Mouse (Mus musculus) ovary, adult 18-20 months (tissue): ENCODE data around the gene Naa16.

Experiments used
- DNase-seq: peaks from one replicate; pipeline ENCODE4 v3.0.0; 2022; ENCODE audit warnings: low spot score, mixed read lengths

Naa16 gene

DNA sequence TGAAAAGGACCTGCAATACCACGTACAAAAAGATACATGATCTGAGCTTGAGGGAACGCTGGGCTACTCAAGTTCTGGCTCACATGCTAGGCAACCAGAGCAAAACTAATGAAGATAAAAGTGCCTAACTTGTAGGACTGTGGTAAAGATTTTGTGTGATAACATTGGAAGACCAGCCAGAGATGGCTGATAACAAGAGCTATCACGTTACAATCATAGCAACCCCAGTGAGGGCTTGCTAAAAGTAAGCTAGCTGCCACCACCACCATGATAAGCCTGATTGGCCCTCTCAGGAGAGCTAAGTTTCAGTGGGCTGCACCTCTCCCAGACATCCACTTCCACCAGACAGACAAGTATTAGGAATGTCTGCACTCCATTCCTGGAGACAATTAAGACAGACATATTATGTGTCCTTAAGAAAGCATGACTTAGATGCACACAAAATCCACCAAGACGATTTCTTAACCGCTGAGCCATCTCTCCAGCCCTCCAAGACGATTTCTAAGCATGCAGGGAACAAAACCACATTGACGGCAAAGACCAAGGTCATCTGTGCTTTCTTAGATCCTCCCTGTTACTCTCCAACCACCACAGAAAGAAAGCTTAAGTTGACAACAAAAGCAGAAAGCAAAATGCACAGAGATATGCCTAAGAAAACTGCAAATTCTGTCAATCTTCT lies 92.1 kb downstream of the Naa16 start:
- DNase-seq: no peak

DNA sequence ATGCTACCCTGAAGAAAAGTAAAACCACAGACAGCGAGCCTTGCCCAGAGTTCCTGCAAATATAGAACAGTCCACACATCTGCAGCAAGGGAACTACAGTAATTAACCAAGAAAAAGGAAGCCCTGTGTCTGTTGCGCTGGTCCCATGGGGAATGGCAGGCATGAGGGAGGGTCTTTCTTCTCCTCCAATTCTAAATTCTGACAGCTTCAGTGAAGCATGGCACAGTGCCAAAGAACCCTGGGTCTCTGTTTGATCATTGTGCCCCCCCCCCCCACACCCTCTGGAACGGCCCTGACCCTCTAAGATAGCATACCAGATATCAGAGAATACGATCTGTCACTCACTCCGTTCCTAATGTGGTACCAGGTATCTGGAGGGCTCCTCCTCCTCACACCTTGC lies 93.7 kb downstream of the Naa16 start:
- no peak for DNase-seq

DNA sequence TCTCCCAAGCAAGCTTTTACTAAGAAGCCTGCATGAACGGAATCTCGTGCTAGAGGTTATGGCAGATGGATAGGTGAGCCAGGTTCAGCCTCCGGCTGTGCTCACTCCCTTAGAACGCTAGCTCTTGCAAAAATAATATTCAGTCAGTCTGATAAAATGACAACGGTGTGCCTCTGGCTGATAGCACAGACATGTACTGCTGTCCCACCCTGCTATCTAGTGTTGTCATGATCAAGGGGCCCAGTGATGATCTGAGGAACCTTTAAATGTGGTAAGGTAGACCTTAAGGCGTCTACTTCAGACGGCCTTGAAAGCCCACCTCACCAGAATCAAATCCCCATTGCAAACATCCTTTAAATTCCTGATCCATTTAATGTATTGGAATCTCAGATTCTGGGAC lies 94.4 kb downstream of the Naa16 start:
- no peak for DNase-seq

GRCm38 (mm10) chr14:79295579-79295978 lies 95.0 kb downstream of the Naa16 start:
- DNase-seq: no peak

- DNase-seq: no peak
Observed at GRCm38 (mm10) chr14:79294950-79295349, 95.6 kb downstream of the Naa16 start.

- DNase-seq: no peak
Observed at GRCm38 (mm10) chr14:79294051-79294814, 96.3 kb downstream of the Naa16 start.

GRCm38 (mm10) chr14:79293119-79293780 lies 97.3 kb downstream of the Naa16 start:
- DNase-seq: no peak

- DNase-seq: no peak
Observed at GRCm38 (mm10) chr14:79291629-79292028, 98.9 kb downstream of the Naa16 start.

GRCm38 (mm10) chr14:79290683-79291425 lies 99.7 kb downstream of the Naa16 start:
- no peak for DNase-seq

DNA sequence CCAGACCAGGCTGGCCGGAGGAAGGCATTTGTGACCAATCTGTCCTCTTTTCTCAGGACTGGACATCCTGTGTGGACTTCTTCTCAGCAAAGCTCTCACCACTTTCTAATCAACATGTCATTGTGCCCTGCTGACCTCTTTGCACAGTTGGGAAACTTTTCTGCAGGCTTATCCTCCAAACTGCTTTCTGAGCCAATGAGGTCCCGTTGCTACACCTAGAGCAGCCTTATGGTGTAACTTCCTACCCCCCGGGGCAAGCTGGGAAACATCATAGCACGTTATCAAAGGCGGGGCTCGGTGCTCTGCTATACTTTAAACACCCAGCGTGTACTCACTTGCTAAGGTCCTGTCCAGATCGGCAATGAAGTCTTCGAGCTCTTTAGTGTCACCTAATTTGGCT lies 100.7 kb downstream of the Naa16 start:
- no peak for DNase-seq

DNA sequence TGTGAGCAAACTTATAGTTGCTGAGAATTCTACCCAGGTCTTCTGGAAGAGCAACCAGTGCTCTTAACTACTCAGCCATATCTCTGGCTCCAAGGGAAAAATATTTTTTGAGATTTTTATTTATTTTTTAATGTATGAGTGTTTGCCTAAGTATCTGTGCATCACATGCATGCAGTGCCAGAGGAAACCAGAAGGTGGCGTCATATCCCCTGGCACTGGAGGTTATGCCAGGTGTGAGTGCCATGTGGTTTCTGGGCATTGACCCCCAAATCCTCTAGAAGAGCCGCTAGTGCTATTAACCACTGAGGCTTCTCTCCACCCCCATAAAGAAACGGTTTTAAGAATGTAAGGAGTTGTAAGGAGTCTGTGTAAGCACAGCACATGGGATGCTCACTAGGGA lies 102.3 kb downstream of the Naa16 start:
- no peak for DNase-seq

DNA sequence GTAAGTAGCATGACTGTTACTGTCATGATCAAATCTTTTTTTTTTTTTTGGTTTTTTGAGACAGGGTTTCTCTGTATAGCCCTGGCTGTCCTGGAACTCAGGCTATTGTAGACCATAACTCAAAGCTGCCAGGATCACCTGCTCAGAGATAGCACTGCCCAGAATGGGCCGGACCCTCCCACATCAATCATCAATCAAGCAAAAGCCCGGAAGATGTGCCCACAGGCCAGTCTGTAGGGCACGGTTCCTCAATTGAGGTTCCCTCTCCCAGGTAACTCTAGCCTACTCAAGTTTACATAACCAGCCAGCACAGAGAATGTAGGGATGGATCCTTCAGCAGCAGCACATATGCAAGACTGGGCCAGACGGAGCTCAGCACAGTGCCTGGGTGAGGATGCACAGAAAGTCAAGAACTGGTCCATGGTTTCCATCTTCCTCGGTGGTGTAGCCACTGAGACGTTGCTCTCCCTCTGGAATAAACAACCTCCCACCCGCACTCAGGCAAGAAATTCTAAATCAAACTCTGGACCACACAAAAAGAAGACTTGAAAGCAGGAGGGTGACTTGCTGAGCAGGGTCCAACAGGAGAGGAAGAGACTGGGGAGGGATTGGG lies 103.2 kb downstream of the Naa16 start:
- DNase-seq: no peak

DNA sequence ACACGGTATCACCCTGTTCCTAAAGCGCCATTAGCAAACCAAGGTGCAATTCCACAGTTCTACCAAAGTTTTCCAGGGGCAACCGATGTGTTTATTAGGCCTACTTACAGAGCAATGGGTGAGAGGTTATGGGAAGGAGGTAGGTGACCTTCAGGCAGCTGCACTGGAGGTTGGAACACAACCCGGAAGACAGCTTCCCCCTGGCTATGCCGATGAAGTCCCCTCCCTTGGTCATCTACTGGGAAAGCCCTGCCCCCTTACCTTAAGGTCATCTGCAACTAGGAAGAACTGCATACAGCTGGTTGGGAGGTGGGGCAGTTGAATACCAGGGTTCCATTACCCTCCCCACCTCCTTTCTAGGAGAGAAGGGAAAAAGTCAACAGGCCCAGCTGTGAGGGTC lies 105.0 kb downstream of the Naa16 start:
- no peak for DNase-seq

- no peak for DNase-seq
Observed at GRCm38 (mm10) chr14:79284616-79285015, 106.0 kb downstream of the Naa16 start.

DNA sequence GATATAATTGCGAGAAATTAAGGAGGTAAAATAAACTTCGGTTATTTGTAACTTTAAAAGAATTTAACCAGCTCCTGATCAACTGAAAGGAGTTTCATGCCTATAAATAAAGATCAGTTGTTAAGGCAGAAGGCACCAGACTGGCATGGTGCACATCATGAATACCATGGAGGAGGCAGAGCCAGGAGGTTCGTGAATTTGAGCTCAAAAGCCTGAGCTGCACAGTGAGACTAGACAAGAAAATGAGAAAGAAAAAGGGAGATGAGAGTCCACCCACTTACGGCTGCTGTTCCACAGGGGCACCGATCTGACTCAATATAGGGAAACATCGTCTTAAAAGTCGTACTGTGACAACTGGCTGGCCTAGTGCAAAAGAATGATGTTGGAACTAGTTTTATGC lies 106.6 kb downstream of the Naa16 start:
- no peak for DNase-seq

DNA sequence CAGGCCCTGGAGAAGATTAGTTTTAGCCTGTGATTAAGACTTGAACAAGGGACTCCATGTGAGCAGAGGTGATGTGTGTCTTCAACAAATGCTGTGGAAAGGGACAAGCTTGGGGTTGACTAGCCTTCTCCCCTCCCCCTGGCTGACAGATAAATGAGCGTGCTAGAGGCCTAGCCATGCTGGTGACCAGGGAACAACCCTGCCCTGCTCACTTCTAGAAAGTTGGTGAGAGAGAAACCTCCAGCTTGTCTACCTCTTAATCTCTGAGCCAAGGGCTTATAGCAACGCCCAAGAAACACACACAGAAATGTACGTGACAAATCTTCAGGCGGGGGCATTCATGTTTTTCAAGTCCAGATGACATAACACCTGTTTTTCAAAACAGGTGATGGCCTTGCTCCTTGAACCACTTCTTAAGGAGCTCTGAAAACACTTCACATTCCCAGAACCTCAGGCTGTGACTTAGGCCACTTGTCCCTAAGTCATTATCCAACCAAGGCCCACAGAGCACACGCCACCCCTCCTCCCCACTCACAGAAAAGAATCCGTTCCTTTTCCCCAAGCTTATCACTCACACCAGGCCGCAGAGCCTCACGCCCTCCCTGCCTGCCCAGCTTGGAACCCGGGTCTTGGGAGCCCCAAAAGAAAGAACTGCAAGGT lies 108.6 kb downstream of the Naa16 start:
- no peak for DNase-seq

DNA sequence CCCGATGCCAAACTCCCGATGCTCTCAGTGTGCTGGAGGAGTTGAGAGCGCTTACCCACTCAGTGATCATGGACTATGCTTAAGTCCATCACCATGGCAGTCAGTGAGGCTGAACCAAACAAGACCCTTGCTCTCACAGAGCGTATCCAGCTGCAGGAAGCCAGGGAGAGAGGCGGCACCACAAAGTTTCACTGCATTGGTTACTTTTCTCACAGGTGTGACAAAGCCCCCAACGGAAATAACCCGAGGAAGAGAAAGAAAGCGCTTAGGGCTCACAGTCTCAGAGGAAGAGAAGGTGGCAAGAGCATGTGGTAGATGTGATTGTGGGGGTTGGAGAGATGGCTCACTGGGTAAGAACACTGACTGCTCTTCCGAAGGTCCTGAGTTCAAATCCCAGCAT lies 110.1 kb downstream of the Naa16 start:
- no peak for DNase-seq

- DNase-seq: no peak
Observed at GRCm38 (mm10) chr14:79279494-79279893, 111.1 kb downstream of the Naa16 start.

DNA sequence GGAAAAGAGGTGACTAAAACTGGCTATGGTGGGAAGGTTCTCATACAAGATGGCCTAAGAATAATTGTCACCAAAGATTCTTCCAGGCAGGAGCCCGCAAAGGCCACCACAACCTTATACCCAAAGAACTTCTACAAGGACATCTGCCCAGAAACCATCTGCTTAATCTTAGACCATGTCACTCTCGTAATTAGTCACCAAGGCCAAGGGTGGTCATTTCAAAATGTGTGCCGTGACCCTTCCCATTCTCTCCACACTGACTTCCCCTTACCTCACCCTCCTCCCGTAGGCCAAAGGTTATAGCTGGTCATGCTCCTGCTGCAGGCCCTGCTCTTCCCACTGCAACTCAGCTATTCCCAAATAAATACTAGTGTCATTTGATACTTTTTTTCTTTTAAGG lies 111.7 kb downstream of the Naa16 start:
- DNase-seq: no peak

DNA sequence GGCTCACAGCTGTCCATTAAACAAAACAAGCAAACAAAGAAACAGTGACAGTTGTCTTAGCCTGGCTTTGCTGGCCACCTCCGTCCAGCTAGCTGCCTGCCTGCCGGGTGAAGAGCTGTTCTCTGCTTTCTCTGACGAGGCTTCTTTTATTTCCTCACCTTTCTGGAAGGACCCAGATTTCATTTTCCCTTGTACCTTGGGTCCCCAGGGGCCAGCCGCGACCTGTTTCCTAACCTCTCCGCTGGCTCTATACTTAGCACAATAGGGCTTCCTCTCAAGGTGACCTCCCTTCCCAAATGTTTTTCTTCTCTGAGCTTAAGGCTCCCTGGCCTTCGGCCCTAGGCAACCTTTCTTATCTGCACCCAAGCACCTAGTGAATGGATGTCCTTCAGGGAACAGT lies 112.7 kb downstream of the Naa16 start:
- DNase-seq: no peak

DNA sequence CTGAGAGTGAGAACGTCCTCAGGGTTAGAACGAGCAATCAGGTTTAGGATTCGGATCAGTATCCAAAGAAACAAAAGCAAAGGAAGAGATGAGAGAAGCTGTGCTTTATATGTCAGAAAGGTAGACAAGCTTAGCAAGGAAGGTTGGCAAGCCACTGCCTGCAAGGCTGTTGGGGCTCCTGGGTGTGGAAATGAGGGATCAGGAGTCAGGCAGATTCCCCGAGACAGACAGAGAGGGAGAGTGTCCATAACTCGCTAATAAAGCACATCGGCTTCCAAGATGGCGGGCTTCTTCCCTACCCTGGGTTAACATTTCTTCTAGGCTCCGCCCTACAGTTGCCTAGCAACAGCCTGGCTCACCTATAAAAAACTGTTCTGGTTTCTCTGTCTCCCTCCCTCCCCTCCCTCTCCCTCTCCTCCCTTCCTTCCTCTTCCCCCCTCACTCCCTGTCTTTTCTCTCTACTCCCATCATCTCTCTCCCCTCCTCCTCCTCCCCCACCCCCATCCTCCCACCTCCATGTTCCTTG lies 114.6 kb downstream of the Naa16 start:
- no peak for DNase-seq
